Mouse (Mus musculus) c-Kit-positive CD71-positive TER-119-negative erythroid progenitor cells, embryonic 14.5 days (primary cell): Measurements from ENCODE around the gene Krtap6-2.

Source experiments
- DNase-seq: peaks from one replicate; pipeline ENCODE4 v3.0.0-alpha.2; 2013; ENCODE audit warnings: low read depth

Gene Krtap6-2

DNA sequence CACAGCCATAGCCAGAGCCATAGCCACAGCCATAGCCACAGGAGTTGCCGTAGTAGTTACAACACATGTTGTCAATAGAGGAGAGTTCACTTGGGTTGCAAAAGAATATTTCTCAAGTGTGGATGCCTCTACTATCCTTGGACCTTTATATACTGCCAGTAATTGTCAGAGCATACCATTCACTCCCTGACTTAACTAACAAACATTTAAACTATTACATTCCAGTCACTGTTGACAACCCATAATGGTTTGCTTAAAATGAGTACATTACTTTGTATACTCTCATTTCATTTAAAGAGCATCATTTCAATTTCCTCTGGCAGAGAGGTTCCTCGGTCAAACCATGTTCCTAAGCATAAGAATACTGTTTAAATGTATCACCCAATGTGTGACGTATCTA lies at the start of gene Krtap6-2:
TSS of gene Krtap6-2 (minus strand) at position 101 of the 400 bp plus-strand sequence.
- no peak for DNase-seq

DNA sequence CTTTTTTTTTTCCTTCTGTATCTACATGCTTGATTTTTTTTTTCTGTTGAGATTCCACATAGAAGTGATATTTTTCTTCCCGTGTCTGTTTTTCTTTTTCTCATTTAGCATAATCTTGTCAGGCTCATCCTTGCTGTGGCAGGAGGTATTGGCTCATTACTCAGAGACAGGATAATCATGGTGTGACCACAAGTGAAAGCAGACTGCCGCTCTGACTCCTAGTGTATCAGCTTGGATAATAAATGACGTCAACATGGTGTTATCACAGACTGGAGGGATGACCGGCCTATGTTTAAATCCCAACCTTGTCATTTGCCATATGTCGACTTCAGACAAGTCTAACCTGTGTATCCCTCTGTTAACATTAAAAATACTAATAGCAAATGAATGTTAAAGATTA lies 41.3 kb upstream of the Krtap6-2 start:
- no peak for DNase-seq

DNA sequence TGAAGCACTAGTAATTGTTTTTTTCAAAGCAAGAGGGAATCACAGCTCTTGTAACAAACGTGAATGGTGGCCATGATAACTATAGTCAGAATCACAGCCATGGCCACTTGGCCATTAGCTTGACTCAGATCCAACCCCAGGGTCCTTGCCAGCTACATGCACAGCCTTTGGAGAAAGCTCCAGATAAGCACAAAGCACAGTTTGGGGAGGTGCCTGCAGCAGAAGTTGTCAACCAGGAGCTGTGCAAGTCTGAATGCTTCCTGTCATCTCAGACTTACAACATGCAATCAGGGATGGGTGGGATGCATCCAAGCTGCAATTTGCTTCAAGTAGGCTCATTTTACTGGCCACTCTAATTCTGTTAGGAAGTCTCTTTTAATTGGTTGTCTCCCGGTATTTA lies 9.7 kb upstream of the Krtap6-2 start:
- DNase-seq = no peak

DNA sequence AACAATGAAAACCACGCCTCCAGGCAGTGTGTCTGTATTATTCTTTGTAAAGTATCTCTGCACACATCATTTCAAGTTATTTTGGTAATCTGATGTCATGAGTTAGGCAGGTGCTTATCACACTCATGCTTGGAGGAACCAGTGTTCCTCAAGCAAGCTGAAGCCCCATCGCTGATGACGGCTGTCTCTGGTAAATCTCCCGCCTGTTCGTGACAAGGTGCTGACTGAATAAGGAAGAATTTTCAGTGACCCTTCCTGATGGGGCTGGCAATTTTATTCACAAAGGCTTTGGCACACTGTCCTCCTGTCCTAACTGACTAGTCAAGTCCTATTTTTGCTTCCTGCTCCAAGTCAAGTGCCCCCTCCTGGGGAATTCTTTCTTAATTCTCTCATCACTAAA lies 5.4 kb upstream of the Krtap6-2 start:
- no peak for DNase-seq

GRCm38 (mm10) chr16:89416311-89416710 lies 3.6 kb downstream of the Krtap6-2 start:
- DNase-seq = no peak

GRCm38 (mm10) chr16:89410345-89411068 lies 9.4 kb downstream of the Krtap6-2 start:
- no peak for DNase-seq

DNA sequence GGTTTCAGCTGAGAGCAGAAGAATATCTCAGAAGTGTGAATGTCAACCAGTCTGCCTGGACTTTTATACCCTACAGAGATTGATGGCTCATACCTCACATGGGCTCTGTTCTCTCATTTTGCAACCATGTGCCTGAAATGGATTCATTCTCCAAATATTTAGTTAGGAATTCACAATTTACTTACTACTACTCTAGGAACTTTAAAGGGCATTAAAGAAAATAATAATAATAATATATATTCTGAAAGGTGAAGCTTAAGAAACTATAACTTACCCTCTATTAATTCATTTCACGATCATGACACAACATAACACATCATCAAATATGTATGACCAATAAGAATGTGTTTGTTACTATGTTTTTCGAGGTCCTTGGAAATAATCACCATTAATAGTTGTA lies 16.1 kb downstream of the Krtap6-2 start, which contains the start of gene Krtap21-1:
TSS of gene Krtap21-1 (minus strand) at position 101 of the 400 bp plus-strand sequence.
- DNase-seq = no peak

GRCm38 (mm10) chr16:89372734-89373461 lies 47.0 kb downstream of the Krtap6-2 start:
- no peak for DNase-seq
